Mouse (Mus musculus) MEL-GATA-1-ER (cell line): ENCODE results near the gene Hist1h3b.
"Not testable (repeated sequence)": the region's sequence is repeated elsewhere in the genome, so short reads cannot be mapped to it uniquely, and the experiment has no call there.

Experiments used
- DNase-seq: peaks from one replicate; pipeline ENCODE4 v3.0.0-alpha.2; 2012; ENCODE audit warnings: low read depth; ENCODE audit errors: extremely low read depth

Hist1h3b gene

GRCm38 (mm10) chr13:23752067-23752741 lies at the start of gene Hist1h3b:
Gene Hist1h3b, plus strand, starts transcription at chr13:23752267.
- peak; percentile 97 for DNase-seq

DNA sequence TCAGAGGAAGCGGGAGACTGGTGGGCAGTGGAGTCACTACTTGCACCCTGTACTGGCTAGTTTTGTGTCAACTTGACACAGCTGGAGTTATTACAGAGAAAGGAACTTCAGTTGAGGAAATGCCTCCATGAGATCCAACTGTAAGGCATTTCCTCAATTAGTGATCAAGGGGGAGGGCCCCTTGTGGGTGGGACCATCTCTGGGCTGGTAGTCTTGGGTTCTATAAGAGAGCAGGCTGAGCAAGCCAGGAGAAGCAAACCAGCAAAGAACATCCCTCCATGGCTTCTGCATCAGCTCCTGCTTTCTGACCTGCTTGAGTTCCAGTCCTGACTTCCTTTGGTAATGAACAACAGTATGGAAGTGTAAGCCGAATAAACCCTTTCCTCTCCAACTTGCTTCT lies 49.3 kb upstream of the Hist1h3b start:
- DNase-seq = not testable (repeated sequence)

- DNase-seq = no peak
Measured at GRCm38 (mm10) chr13:23705751-23706356, 46.2 kb upstream of the Hist1h3b start.

DNA sequence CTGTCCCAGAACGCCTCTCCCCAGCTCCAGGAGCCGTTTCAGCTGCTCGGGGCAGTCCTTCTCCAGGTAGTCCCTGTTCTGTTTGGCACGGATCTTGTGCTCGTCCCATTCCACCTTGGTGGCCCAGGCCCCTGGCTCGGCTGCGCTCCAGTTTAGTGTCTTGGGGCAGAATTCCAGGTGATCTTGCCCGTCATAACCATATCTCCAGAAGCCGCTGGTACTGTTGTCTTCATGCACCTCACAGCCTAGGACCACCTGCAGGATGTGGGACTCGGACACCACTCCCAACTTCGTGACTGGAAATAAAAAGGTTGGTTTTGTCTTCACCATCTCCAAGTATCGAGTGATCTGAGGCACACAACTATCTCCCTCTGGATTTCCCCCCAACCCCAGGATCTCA lies 45.3 kb upstream of the Hist1h3b start:
- DNase-seq = no peak

DNA sequence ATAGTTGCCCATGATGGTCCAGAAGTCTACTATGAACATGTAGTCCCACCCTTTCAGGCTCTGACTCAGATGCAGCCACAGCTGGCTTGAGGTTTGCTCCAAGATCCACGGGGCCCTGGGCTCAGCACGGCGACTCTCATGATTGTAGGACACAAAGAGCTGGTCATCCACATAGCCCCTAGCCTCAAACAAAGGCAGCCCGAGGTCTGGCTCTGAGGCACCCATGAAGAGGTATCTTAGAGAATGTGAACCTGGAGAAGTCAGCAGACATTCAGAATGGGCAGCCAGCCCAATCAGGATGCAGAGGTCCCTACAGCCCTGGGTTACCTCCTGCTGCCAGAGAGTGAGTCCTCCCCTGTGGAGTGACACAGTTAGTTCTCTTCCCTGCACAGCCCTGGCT lies 44.0 kb upstream of the Hist1h3b start:
- DNase-seq = no peak

DNA sequence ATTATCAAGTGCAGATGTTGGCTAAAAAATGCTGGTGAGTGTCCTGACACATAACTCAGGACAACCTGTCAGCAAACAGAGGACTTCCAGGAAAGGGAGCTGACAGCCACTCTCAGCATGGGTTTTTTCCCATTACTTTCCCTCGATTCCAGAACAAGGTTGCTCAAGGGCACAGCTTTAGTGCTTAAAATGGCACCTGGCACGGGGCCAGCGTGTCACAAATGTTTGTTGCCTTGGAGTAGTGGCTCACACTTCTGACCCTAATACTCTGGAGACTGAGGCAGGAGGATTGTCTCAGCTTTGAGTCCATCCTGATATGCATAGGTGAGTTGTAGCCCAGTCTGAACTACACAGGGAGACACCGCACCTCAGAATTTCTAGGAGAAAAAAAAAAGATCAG lies 43.4 kb upstream of the Hist1h3b start:
- DNase-seq = no peak

DNA sequence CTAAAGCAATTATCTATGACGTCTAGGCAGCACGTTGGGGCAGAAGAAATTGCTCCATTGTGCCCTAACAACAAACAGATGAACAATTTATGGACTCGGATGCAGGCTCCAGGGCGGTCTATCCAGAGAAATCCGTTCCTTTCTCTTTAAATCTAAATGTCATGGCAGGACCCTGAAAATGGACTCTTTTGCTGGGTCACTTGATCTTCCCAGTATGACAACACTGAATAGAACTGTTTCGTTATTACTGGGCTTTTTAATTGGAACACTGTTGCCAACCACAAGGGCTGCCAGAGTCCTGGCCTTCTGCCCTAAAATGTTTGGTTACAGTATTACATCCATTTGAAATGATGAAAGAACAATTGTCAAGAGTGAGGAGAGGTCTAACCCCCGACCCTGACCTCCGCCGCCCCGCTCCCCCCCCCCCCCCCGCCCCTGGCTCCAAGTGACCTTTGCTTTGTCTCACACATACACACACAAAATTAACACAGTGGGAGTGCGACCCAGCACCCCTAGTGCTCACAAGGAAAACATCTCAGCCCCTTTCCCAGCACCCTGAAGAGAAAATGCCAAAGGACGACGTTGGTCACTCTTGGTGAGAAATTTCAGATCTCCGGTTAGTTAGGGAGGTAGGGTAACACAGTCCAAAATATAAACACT lies 42.2 kb upstream of the Hist1h3b start:
- no peak for DNase-seq

- DNase-seq = no peak
Measured at GRCm38 (mm10) chr13:23710374-23711089, 41.5 kb upstream of the Hist1h3b start, which contains the start of gene Hfe. Gene Hfe, minus strand, starts transcription at chr13:23710854.

DNA sequence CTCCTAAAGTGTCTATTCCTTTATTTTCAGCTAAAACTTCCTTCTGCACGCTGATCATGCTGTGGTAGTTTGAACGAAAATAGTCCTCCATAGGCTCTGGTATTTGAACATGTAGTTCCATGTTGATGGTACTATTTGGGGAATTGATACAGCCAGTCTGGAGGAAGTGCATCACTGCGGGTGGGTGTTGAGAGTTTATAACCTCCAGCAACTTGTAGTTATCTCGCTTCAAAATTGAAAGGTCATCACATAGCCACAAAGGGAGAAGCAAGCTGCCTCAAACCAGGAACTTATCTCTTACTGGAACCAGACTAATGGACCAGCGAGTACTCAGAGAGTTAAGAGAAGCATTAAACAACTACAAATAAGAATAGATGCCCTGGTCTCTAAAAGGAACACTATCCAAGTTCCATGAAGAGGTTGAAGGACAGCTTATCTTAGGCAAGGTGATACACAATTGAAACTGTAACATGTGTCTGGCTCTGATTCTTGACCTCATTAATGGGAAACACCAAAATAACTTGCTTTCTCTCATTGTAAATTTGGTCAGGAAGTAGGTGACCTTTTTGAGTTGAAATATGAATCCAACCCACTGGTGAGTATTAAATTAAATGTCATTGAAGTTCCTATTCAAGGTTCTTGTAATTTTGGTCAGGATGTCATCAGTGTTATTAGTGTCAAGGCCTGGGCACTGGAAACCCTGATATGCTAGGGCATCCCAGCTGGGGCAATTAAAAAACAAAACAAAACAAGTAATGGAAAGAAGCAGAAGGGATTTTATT lies 35.6 kb upstream of the Hist1h3b start:
- DNase-seq = peak; percentile 50

DNA sequence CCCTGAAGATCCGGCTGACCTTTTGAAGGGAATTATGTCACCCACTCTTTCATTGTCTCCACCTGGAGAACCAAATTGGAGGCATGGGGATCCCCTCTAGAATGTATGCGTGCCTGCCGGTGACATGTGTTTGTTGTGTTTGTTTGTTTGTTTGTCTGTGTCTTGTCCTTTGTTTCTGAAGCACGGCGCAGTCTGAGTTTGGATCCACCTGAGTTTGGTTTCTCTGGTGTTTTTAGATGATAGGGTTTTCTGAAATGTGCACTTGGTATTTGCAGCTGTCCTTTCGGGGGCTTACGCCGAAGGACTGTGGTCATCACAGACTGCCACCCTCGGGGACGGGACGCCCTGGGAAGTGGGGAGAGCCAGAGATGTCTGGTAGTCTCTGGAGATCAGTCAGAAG lies 34.9 kb upstream of the Hist1h3b start:
- no peak for DNase-seq

DNA sequence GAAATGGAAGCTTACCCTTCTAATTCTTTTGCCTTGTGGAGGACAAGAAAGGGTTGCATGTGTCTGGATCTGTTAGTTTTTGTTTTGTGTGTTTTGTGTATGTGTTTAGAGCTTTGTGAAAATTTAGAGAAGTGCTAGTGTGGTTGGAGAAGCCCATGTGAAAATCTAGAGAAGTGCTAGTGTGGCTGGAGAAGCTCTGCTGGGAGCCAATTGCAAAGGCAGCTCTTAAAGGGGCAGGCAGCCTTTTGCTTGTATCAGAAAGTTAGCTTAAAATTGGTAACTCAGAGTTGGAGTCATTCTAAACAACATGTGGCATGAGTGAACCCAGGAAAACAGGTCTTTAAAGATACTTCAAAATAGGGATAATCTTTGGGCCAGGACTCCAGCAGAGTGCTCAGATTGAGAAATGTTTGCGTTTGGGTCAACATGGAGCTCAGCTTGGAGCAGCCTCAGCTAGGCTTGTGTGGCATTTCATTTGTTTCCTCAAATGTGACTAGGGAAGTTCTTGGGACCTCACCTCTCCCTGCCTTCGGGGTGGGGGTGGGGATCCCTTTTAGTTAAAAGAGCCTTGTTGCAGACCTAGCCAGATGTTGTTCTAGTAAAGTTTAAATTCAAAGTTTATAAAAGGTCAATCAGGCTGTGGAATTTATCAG lies 34.3 kb upstream of the Hist1h3b start:
- not testable (repeated sequence) for DNase-seq

- no peak for DNase-seq
Measured at GRCm38 (mm10) chr13:23724239-23724638, 27.8 kb upstream of the Hist1h3b start.

- no peak for DNase-seq
Measured at GRCm38 (mm10) chr13:23725213-23725612, 26.9 kb upstream of the Hist1h3b start.

DNA sequence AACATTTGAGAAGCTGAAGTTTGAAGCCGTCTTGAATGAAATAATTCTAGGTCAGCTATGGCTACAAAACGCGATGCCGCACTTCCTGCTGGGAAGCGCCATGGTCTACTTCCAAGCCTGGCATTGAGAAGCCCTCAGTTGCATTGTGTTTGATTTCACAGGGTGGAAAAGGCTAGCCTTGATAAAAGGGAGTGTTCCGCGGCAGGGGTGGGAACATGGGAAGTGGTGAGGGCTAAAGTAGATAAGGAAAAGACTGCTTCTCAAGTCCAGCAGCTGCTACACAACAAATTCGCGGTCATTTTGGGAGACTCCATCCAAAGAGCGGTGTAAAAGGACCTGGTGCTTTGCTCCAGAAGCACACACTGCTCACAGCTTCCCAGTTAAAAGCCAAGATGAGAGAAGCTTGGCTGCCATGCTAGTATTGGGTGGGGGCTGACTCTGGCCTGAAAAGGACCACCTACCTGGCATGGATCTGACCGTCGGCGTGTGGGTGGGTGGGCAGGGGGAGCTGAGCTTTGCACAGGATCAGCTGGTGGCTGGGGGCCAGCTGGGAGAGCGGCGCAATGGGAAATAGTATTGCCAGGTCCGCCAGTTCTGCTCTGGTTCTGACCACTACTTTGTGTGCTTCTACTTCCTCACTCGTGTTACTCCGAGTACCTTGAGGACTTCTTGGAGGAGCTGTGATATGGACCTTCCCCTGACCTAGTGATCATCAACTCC lies 23.4 kb upstream of the Hist1h3b start:
- DNase-seq = no peak

DNA sequence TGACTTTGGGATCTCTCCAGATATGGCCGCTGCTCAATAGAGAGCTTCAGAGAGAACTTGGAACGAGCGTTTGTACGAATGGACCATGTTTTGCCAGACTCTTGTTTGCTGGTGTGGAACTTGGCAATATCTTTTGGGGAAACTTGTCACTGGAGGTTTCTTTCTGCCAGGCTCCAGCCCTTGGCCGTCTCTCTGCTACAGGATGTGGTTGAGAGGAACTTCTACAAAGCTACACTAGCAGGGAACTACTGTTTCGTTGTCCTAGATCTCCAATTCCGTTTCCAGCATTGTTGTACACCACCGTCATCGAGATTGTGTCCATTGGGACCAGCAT lies 22.9 kb upstream of the Hist1h3b start:
- DNase-seq = no peak

GRCm38 (mm10) chr13:23729706-23730105 lies 22.4 kb upstream of the Hist1h3b start:
- DNase-seq = no peak

GRCm38 (mm10) chr13:23730479-23730878 lies 21.6 kb upstream of the Hist1h3b start:
- DNase-seq = no peak

DNA sequence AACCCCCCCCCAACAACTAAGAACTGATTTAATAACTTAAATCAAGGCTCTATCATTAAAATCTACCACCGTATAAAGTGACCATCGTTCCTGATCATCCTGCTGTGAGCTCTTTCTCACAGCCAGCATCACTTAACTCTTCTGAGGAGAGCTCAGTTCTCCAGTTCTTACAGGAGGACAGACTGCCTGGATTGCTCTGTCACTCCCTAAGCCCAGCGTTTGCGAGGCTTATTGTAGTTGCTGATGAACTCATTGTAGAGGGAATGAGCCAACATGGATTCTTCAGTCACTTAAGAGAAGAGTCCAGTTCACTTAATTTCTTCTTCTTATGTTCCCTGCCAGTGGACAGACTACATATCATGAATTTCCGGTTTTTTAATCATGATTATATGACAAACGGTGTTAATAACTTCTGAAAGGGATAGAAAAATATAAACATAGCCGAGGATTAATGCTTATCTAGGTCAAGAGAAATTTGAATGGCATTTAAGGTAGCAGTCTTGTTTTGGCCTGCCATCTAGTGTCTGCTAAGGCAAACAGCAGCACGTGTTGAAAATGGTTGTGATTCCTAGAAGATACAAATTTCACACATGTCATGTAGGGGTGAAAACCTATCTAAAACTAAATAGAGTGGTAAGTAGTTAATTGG lies 19.8 kb upstream of the Hist1h3b start:
- DNase-seq = peak; percentile 70

DNA sequence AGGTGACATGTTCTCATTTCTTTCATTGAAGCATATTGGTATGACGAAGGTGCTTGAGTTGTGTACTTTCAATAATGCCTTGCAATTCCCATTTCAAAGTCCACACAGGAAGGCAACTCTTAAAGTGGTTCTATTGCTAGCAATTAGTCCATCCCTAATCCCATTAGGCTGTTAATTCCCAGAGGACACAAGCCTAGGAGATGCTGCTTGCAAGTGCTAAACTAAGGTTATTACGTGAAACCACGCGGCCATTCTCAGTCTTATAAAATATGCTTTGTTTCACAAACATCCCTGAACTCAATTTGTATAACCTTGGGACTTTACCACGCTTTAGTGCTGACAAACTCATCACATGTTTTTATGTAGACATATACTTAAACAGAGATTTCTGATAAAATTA lies 15.0 kb upstream of the Hist1h3b start:
- no peak for DNase-seq

GRCm38 (mm10) chr13:23738041-23738440 lies 14.0 kb upstream of the Hist1h3b start:
- DNase-seq = no peak
